Mouse (Mus musculus) G1E (cell line): ENCODE data around the gene Fadd.

Source experiments
- CTCF ChIP-seq: IDR thresholded peaks from 2 replicates; pipeline ENCODE4 v1.5.1; 2012; ENCODE audit warnings: low read depth, low read length, inconsistent platforms, mixed read lengths
- GATA1 ChIP-seq: IDR thresholded peaks from 2 replicates; pipeline ENCODE4 v1.6.1; 2012; ENCODE audit warnings: borderline replicate concordance, low read length, inconsistent platforms, mixed read lengths
- GATA2 ChIP-seq: IDR thresholded peaks from 2 replicates; pipeline ENCODE4 v1.6.1; 2012; ENCODE audit warnings: low read depth, low read length, inconsistent platforms, borderline replicate concordance
- POLR2AphosphoS5 ChIP-seq: IDR thresholded peaks from 2 replicates; pipeline ENCODE4 v1.6.1; 2012; ENCODE audit warnings: low read depth, low read length, inconsistent platforms; ENCODE audit not compliant: insufficient replicate concordance

DNA sequence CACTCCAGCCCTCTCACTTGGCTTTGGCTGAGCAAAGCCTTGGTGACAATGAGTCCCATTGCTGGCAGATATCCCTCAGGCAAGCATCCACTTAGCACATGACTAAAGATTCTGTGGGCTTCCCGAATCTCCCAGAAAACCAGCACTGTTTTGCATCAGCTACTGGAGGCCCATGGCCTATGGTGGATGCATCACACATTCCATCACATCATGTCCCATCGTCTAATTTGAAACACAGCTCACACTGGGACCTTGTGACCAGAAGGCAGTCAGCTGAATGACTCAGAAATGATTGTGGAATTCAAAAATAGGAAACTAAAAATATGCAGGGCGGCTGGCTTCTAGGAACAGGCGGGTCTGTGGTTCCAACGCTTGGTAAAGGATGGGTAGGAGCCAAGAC lies 4.4 kb downstream of the Fadd start:
- TF ChIP-seq GATA1 (no peak), CTCF (no peak), GATA2 (no peak), POLR2AphosphoS5 (no peak)
